In genomic region chr5:32077139-32077538, GRCm38 (mm10) we compare ENCODE assay signal across 12 mouse cellular contexts.
"Had no signal": no experiment of that assay in that cellular context is flagged by ENCODE, and none has a peak within 500 bp of the region (broad histone marks: within the 10 kb centered on the region; RNA-seq: fewer than 3 reads in every experiment).

No protein-coding gene starts in this region.

- H3K36me3 ChIP-seq: kidney, embryonic 15.5 days; limb, embryonic 15.5 days; liver, embryonic 12.5 days; midbrain, embryonic 12.5 days had no signal

- H3K27me3 ChIP-seq: kidney, embryonic 15.5 days; limb, embryonic 15.5 days; liver, embryonic 12.5 days; midbrain, embryonic 12.5 days had no signal

- ATAC-seq: liver, embryonic 12.5 days had no signal

- H3K27ac ChIP-seq: kidney, embryonic 15.5 days; limb, embryonic 15.5 days; liver, embryonic 12.5 days; midbrain, embryonic 12.5 days; stomach, postnatal 0 days had no signal

- H3K9me3 ChIP-seq: kidney, embryonic 15.5 days; limb, embryonic 15.5 days; liver, embryonic 12.5 days; midbrain, embryonic 12.5 days had no signal

- H3K4me3 ChIP-seq: kidney, embryonic 15.5 days; limb, embryonic 15.5 days; liver, embryonic 12.5 days; midbrain, embryonic 12.5 days had no signal

- DNase-seq: kidney, adult 2 months; kidney, postnatal 14 days; layer of hippocampus, postnatal 36 days; lung, embryonic 14.5 days; lung, postnatal 10 days; lung, postnatal 4 days; thymus, postnatal 4 days had no signal
